ENCODE assay signal across 17 mouse cellular contexts in the genomic region with DNA sequence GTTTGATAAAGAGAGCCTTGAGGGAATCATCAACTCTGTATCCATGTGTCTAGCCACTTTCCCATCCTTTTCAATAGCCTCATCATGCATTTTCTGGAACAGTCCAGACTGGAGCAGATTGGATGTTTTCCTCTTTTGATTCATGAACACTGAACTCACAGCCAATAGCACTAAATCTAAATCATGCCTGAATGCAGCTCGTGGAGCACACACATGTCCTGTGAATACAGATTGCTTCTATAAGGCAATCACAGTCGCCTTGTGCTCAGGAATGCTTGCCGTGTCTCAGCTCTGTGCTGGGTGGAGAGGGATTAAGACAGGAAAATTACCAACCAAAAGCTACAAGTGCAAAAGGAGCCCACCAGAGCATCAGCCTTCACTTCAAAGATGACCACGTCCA.
"Had no signal": no experiment of that assay in that cellular context is flagged by ENCODE, and none has a peak within 500 bp of the region (broad histone marks: within the 10 kb centered on the region; RNA-seq: fewer than 3 reads in every experiment).

No protein-coding gene starts in this region.

- H3K9me3 ChIP-seq: limb, embryonic 15.5 days; midbrain, embryonic 12.5 days; midbrain, embryonic 15.5 days; neural tube, embryonic 12.5 days had no signal

- ATAC-seq: intestine, postnatal 0 days; liver, postnatal 0 days; lung, postnatal 0 days; midbrain, embryonic 15.5 days had no signal

- H3K27me3 ChIP-seq: limb, embryonic 12.5 days; limb, embryonic 15.5 days; midbrain, embryonic 12.5 days; midbrain, embryonic 15.5 days; neural tube, embryonic 12.5 days had no signal

- H3K36me3 ChIP-seq: limb, embryonic 12.5 days; limb, embryonic 15.5 days; midbrain, embryonic 12.5 days; midbrain, embryonic 15.5 days; neural tube, embryonic 12.5 days had no signal

- H3K4me3 ChIP-seq: limb, embryonic 12.5 days; limb, embryonic 15.5 days; midbrain, embryonic 12.5 days; midbrain, embryonic 15.5 days; neural tube, embryonic 12.5 days had no signal

- H3K9ac ChIP-seq: limb, embryonic 12.5 days; limb, embryonic 15.5 days; liver, embryonic 14.5 days; liver, postnatal 0 days; lung, embryonic 14.5 days; midbrain, embryonic 12.5 days; midbrain, embryonic 15.5 days; neural tube, embryonic 12.5 days had no signal

- H3K27ac ChIP-seq: limb, embryonic 12.5 days; limb, embryonic 15.5 days; liver, embryonic 14.5 days; macrophage; midbrain, embryonic 12.5 days; midbrain, embryonic 15.5 days; neural tube, embryonic 12.5 days had no signal

- H3K4me2 ChIP-seq: limb, embryonic 12.5 days; limb, embryonic 15.5 days; liver, embryonic 11.5 days; lung, embryonic 14.5 days; midbrain, embryonic 12.5 days; midbrain, embryonic 15.5 days; neural tube, embryonic 12.5 days had no signal

- H3K4me1 ChIP-seq: limb, embryonic 12.5 days; limb, embryonic 15.5 days; midbrain, embryonic 12.5 days; midbrain, embryonic 15.5 days; neural tube, embryonic 12.5 days had no signal

- DNase-seq: kidney, adult 2 months; kidney, postnatal 10 days; kidney, postnatal 4 days; left cerebral cortex, postnatal 4 days; liver, postnatal 0 days; lung, embryonic 14.5 days; thymus, postnatal 25 days had no signal
